Mouse (Mus musculus) kidney, postnatal 4 days (tissue): Measurements from ENCODE around the gene Dus1l.
"Not testable (repeated sequence)": the region's sequence is repeated elsewhere in the genome, so short reads cannot be mapped to it uniquely, and the experiment has no call there.

ENCODE experiments used
- DNase-seq, 2 experiments: peaks; one replicate each; pipeline ENCODE4 v3.0.0; 2021; ENCODE audit warnings: mixed read lengths in 2 of 2

The Dus1l gene

GRCm38 (mm10) chr11:120795756-120796613 lies at the start of gene Dus1l:
Gene Dus1l, minus strand, starts transcription at chr11:120796403.
- DNase-seq, result peak; percentile 98

- DNase-seq, result no peak
Measured at GRCm38 (mm10) chr11:120844329-120844728, 48.1 kb upstream of the Dus1l start.

GRCm38 (mm10) chr11:120833555-120834280 lies 37.5 kb upstream of the Dus1l start:
- no peak for DNase-seq

- not testable (repeated sequence) for DNase-seq
Measured at GRCm38 (mm10) chr11:120832962-120833361, 36.8 kb upstream of the Dus1l start.

- no peak for DNase-seq
Measured at GRCm38 (mm10) chr11:120831659-120832440, 35.6 kb upstream of the Dus1l start.

- DNase-seq, result peak in 1 of 2 experiments; percentile 6
Measured at GRCm38 (mm10) chr11:120830686-120831085, 34.5 kb upstream of the Dus1l start.

GRCm38 (mm10) chr11:120829757-120830532 lies 33.7 kb upstream of the Dus1l start:
- peak in 1 of 2 experiments; percentile 0 for DNase-seq

- DNase-seq, result peak in 1 of 2 experiments; percentile 0
Measured at GRCm38 (mm10) chr11:120828416-120828815, 32.2 kb upstream of the Dus1l start.

GRCm38 (mm10) chr11:120826016-120826953 lies 30.1 kb upstream of the Dus1l start:
- DNase-seq, result no peak

GRCm38 (mm10) chr11:120825289-120825863 lies 29.2 kb upstream of the Dus1l start:
- peak; percentile 22 to 35 for DNase-seq

- DNase-seq, result no peak
Measured at GRCm38 (mm10) chr11:120824787-120825288, 28.6 kb upstream of the Dus1l start.

- peak; percentile 98 to 99 for DNase-seq
Measured at GRCm38 (mm10) chr11:120823956-120824786, 28.0 kb upstream of the Dus1l start, which contains the start of gene Fasn. Gene Fasn, minus strand, starts transcription at chr11:120824547.

GRCm38 (mm10) chr11:120823551-120823947 lies 27.3 kb upstream of the Dus1l start:
- peak; percentile 73 to 86 for DNase-seq

GRCm38 (mm10) chr11:120822831-120823550 lies 26.8 kb upstream of the Dus1l start:
- DNase-seq, result peak; percentile 36 to 48

GRCm38 (mm10) chr11:120822321-120822720 lies 26.1 kb upstream of the Dus1l start:
- no peak for DNase-seq

- DNase-seq, result no peak
Measured at GRCm38 (mm10) chr11:120821076-120821922, 25.1 kb upstream of the Dus1l start.

- DNase-seq, result no peak
Measured at GRCm38 (mm10) chr11:120820546-120820945, 24.3 kb upstream of the Dus1l start.

- no peak for DNase-seq
Measured at GRCm38 (mm10) chr11:120819556-120819955, 23.4 kb upstream of the Dus1l start.
